Mouse (Mus musculus): ENCODE results near the gene Lrrc41. TPM values are rescaled to one million over a fixed set of nuclear protein-coding genes. Genes with fewer than 3 reads are reported as not detected.

The Lrrc41 gene
- polyA plus RNA-seq, 1 experiment from 2014 or later = 26.1 TPM

DNA sequence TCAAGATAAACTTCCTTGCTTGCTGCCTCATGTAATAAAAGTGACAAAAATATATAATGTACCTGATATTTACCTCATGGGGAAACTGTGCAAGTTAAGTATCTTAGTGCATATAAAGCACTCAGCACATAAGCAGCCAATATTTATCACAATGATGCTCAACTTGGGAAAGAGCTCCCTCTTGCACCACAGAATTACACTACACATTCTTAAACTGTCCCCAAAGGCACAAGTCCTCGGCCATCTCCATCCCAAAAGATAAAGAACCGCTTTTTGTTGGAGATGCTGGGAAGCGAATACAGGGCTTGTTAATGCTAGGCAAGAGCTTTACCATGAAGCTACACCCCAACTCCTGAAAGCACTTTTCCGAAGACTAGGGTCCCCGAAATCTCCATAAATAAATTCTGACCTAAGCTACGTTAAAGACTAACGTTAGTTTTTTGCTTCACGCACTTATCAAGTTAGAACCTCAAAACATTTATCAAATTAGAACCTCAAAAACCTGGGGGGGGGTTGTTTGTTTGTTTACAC lies 859 bp upstream of the Lrrc41 start:
- WGBS (ENCODE audit: insufficient replicate concordance) = under 1% methylated on average over 8 of the region's 8 CpGs
- Histone ChIP-seq H3K27me3 (ENCODE audit: control insufficient read depth, insufficient read depth, low read depth, low read length) (no peaks in the 10 kb centered on the region), H3K36me3 (ENCODE audit: control insufficient read depth, insufficient read depth) (peaks cover 14% of the 10 kb centered on the region), H3K4me1 (ENCODE audit: control insufficient read depth, low read depth, low read length) (peaks cover 21% of the 10 kb centered on the region), H3K27ac (ENCODE audit: low read length) (peak overlapping the region; percentile 90), H3K9ac (ENCODE audit: low read depth, low read length) (peak overlapping the region; percentile 87), H3K9me3 (replicated peaks; ENCODE audit: control insufficient read depth, low read length) (no peaks in the 10 kb centered on the region), H3K4me2 (ENCODE audit: low read depth, low read length) (peak overlapping the region; percentile 83), H3K4me3 (ENCODE audit: low read depth, low read length) (peak overlapping the region; percentile 96)
- ATAC-seq (ENCODE audit: low read depth) = no peak

DNA sequence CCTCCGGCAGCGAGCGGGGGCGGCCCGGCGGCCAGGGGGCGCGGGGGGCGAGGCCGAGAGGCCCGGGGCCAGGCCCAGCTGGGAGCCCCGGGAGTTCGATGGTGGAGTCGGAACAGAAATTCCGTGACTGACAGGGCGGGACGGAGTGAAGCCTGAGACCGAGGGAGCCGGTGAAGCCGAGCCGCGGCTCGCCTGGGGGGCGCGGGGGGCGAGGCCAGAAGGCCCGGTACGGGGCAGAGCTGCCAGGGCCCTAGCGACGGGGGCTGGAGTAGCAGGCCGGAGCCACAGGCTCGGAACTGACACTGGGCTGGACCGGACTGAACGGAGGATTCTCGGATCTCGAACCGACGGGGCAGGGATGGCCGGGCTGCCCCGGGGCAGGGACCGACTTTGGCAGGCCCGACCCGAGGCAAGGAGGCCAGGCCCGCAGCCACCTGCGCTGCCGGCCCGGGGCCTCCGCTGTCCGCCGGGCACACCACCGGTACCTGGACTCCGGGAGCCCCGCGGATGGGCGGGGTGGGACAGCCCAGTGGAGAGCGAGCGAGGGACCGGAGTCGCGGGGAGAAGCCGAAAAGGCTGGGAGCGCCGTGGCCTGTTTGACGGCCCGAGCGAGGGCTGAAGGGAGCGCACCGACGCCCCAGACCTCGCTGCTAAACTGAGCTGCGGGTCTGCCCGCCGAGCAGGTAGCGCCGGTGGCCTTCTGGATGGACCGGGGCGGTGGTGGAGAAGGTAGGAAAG lies 731 bp downstream of the Lrrc41 start:
- H3K27ac ChIP-seq (ENCODE audit: low read length) = peak overlapping the region; percentile 94

DNA sequence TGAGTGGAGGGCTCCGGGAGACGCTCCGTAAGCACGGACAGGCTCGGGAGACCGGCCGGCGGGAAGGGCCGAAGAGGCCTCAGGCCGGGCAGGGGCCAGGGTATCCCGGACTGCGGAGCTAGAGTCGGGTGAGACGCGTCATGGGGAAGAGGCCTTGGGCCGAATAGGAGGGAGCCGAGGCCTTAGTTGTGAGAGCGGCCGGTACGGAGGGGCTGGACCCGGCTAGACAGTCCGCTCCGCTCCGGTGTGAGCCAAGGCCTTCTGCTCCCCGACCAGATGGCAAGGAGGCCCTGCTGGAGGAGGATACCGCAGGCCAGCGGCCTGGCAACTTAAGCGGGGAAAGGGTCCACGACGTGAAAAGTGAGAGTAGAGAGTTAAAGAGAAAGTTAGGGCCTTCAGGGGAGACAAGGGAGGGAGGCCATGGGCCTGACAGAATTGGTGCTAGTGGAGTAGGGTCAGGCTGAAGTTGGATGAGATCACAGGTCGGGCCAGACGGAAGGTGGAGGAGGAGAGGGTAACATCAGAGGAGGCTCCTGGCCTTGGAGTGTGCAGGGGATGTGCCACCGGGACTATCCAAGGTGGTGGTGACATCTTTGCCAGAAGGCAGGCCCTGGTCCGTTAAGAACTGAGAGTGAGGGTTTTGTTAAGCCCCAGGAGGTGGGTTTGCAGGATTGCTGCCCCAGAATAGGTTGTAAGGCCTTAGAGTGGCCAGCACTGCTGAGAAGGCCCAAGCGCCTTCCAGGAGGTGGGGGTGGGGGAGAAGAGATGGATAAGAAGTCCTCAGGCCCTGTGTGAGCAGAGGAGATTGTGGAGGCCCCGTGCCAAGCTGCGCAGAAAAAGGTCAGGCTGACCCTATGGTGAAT lies 1.5 kb downstream of the Lrrc41 start:
- ATAC-seq (ENCODE audit: low read depth) = peak; percentile 7
- peak overlapping the region; percentile 96 for H3K4me3 ChIP-seq (ENCODE audit: low read depth, low read length)
- 1% methylated on average over 37 of the region's 37 CpGs for WGBS (ENCODE audit: insufficient replicate concordance)
- peak overlapping the region; percentile 94 for H3K27ac ChIP-seq (ENCODE audit: low read length)
- H3K9ac ChIP-seq (ENCODE audit: low read depth, low read length) = peak overlapping the region; percentile 97
- H3K4me2 ChIP-seq (ENCODE audit: low read depth, low read length) = peak overlapping the region; percentile 83
- peaks cover 21% of the 10 kb centered on the region for H3K4me1 ChIP-seq (ENCODE audit: control insufficient read depth, low read depth, low read length)
- peaks cover 10% of the 10 kb centered on the region for H3K36me3 ChIP-seq (ENCODE audit: control insufficient read depth, insufficient read depth)
- no peaks in the 10 kb centered on the region for H3K9me3 ChIP-seq (replicated peaks; ENCODE audit: control insufficient read depth, low read length)
- H3K27me3 ChIP-seq (ENCODE audit: control insufficient read depth, insufficient read depth, low read depth, low read length) = no peaks in the 10 kb centered on the region

More for the DNA sequence above, 731 bp downstream of the Lrrc41 start:
- peaks cover 21% of the 10 kb centered on the region for H3K4me1 ChIP-seq (ENCODE audit: control insufficient read depth, low read depth, low read length)
- peak overlapping the region; percentile 83 for H3K4me2 ChIP-seq (ENCODE audit: low read depth, low read length)
- H3K4me3 ChIP-seq (ENCODE audit: low read depth, low read length) = peak overlapping the region; percentile 96
- no peaks in the 10 kb centered on the region for H3K27me3 ChIP-seq (ENCODE audit: control insufficient read depth, insufficient read depth, low read depth, low read length)
- WGBS (ENCODE audit: insufficient replicate concordance) = under 1% methylated on average over 75 of the region's 77 CpGs
- peak overlapping the region; percentile 97 for H3K9ac ChIP-seq (ENCODE audit: low read depth, low read length)
- H3K9me3 ChIP-seq (replicated peaks; ENCODE audit: control insufficient read depth, low read length) = no peaks in the 10 kb centered on the region
- peaks cover 6% of the 10 kb centered on the region for H3K36me3 ChIP-seq (ENCODE audit: control insufficient read depth, insufficient read depth)
- peak; percentile 32 for ATAC-seq (ENCODE audit: low read depth)

DNA sequence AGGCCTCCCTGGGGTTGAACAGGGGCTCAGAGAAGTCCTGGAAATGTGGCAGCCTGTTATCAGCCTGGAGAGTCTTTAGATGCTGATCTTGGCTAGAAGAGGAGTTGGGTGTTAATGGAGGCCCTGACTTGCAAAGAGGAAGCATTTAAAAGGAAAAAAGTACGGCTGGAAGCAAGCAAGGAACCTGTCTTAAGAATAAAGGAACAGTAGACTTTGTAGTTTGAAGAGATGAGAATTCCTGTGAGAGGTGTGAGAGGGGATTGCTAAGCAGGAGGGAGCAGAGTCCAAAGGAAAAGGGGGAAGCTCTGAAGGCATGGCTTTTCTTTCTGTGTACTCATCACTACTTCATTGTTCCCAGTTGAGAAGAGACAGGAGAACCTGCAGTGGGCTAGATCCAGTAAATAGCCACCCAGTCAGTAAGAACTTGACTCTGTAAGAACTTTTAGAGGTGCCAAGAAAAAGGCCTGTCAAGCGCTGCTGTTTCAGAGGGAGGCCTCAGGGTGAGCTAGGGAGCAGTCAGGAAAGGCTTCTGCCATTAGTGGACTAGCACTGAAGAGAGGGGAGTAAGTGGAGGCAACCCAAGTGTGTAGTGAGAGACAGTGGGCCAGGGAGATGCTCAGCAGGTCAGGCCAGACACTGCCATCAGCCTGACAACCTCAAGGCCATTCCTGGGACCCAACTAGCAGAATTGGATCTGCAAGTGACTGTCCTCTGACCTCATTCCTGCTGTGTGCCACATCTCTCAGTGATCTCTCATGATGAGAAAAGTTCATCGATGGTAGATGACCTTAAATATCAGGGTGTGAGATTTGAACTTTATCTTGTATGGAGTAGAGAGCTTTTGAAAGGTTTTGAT lies 2.4 kb downstream of the Lrrc41 start:
- 42% methylated on average over 3 of the region's 3 CpGs for WGBS (ENCODE audit: insufficient replicate concordance)
- Histone ChIP-seq H3K9me3 (replicated peaks; ENCODE audit: control insufficient read depth, low read length) (no peaks in the 10 kb centered on the region), H3K27ac (ENCODE audit: low read length) (peak overlapping the region; percentile 94; the same call in 1 of the 2 replicates), H3K9ac (ENCODE audit: low read depth, low read length) (peak overlapping the region; percentile 97), H3K36me3 (ENCODE audit: control insufficient read depth, insufficient read depth) (peaks cover 10% of the 10 kb centered on the region), H3K4me3 (ENCODE audit: low read depth, low read length) (peak overlapping the region; percentile 96), H3K27me3 (ENCODE audit: control insufficient read depth, insufficient read depth, low read depth, low read length) (no peaks in the 10 kb centered on the region), H3K4me2 (ENCODE audit: low read depth, low read length) (peak overlapping the region; percentile 83), H3K4me1 (ENCODE audit: control insufficient read depth, low read depth, low read length) (peaks cover 21% of the 10 kb centered on the region)
- ATAC-seq (ENCODE audit: low read depth) = no peak

- H3K9ac ChIP-seq (ENCODE audit: low read depth, low read length) = no peak overlapping the region
- H3K27ac ChIP-seq (ENCODE audit: low read length) = no peak overlapping the region
- no peak for ATAC-seq (ENCODE audit: low read depth)
- WGBS (ENCODE audit: insufficient replicate concordance) = 88% methylated on average over 23 of the region's 23 CpGs
- peaks cover 12% of the 10 kb centered on the region for H3K36me3 ChIP-seq (ENCODE audit: control insufficient read depth, insufficient read depth)
- H3K4me1 ChIP-seq (ENCODE audit: control insufficient read depth, low read depth, low read length) = no peaks in the 10 kb centered on the region
- no peaks in the 10 kb centered on the region for H3K27me3 ChIP-seq (ENCODE audit: control insufficient read depth, insufficient read depth, low read depth, low read length)
- no peak overlapping the region for H3K4me3 ChIP-seq (ENCODE audit: low read depth, low read length)
- H3K4me2 ChIP-seq (ENCODE audit: low read depth, low read length) = no peak overlapping the region
- H3K9me3 ChIP-seq (replicated peaks; ENCODE audit: control insufficient read depth, low read length) = no peaks in the 10 kb centered on the region
These were observed 13.6 kb downstream of the Lrrc41 start for GRCm38 (mm10) chr4:116088510-116089249.

- H3K36me3 ChIP-seq (ENCODE audit: control insufficient read depth, insufficient read depth) = peaks cover 58% of the 10 kb centered on the region
- no peak for ATAC-seq (ENCODE audit: low read depth)
- no peak overlapping the region for H3K4me2 ChIP-seq (ENCODE audit: low read depth, low read length)
- H3K9me3 ChIP-seq (replicated peaks; ENCODE audit: control insufficient read depth, low read length) = no peaks in the 10 kb centered on the region
- no peak overlapping the region for H3K4me3 ChIP-seq (ENCODE audit: low read depth, low read length)
- H3K9ac ChIP-seq (ENCODE audit: low read depth, low read length) = no peak overlapping the region
- peaks cover 10% of the 10 kb centered on the region for H3K4me1 ChIP-seq (ENCODE audit: control insufficient read depth, low read depth, low read length)
- H3K27me3 ChIP-seq (ENCODE audit: control insufficient read depth, insufficient read depth, low read depth, low read length) = no peaks in the 10 kb centered on the region
- H3K27ac ChIP-seq (ENCODE audit: low read length) = no peak overlapping the region
- WGBS (ENCODE audit: insufficient replicate concordance) = 85% methylated on average over 10 of the region's 10 CpGs
These were observed 21.2 kb downstream of the Lrrc41 start for GRCm38 (mm10) chr4:116096291-116096690.

GRCm38 (mm10) chr4:116097211-116097610 lies 22.1 kb downstream of the Lrrc41 start:
- no peaks in the 10 kb centered on the region for H3K9me3 ChIP-seq (replicated peaks; ENCODE audit: control insufficient read depth, low read length)
- 0 out of 2 replicates have a peak overlapping the region, but pooled peaks have one; percentile 23 for H3K27ac ChIP-seq (ENCODE audit: low read length)
- H3K27me3 ChIP-seq (ENCODE audit: control insufficient read depth, insufficient read depth, low read depth, low read length) = no peaks in the 10 kb centered on the region
- peaks cover 15% of the 10 kb centered on the region for H3K4me1 ChIP-seq (ENCODE audit: control insufficient read depth, low read depth, low read length)
- ATAC-seq (ENCODE audit: low read depth) = peak; percentile 74
- H3K36me3 ChIP-seq (ENCODE audit: control insufficient read depth, insufficient read depth) = peaks cover 62% of the 10 kb centered on the region
- H3K9ac ChIP-seq (ENCODE audit: low read depth, low read length) = no peak overlapping the region
- no peak overlapping the region for H3K4me2 ChIP-seq (ENCODE audit: low read depth, low read length)
- H3K4me3 ChIP-seq (ENCODE audit: low read depth, low read length) = no peak overlapping the region
- WGBS (ENCODE audit: insufficient replicate concordance) = 71% methylated on average over 8 of the region's 8 CpGs

DNA sequence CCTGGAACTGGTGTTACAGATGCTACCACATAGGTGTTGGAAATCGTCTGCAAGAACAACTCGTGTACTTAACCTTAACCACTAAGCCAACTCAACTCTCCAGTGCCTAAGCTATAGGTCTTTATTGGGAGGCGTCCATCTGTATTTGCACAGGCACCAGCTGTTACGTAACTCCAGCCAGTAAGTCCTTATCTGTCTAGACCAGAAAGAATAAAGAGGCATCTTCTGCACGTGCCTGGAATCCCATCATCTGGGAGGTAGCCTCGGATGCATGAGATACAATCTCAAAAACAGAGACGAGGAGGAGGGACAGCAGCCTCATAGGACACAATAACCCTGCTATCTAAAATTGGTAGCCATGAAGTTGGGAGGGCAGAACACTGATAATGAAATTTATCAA lies 25.9 kb downstream of the Lrrc41 start:
- H3K9ac ChIP-seq (ENCODE audit: low read depth, low read length) = no peak overlapping the region

More for the DNA sequence above, 25.9 kb downstream of the Lrrc41 start:
- no peaks in the 10 kb centered on the region for H3K9me3 ChIP-seq (replicated peaks; ENCODE audit: control insufficient read depth, low read length)
- H3K27me3 ChIP-seq (ENCODE audit: control insufficient read depth, insufficient read depth, low read depth, low read length) = no peaks in the 10 kb centered on the region
- peak overlapping the region; percentile 72 for H3K27ac ChIP-seq (ENCODE audit: low read length)
- H3K36me3 ChIP-seq (ENCODE audit: control insufficient read depth, insufficient read depth) = peaks cover 64% of the 10 kb centered on the region
- H3K4me3 ChIP-seq (ENCODE audit: low read depth, low read length) = no peak overlapping the region
- ATAC-seq (ENCODE audit: low read depth) = peak; percentile 85
- H3K4me2 ChIP-seq (ENCODE audit: low read depth, low read length) = no peak overlapping the region
- WGBS (ENCODE audit: insufficient replicate concordance) = 12% methylated on average over 7 of the region's 7 CpGs
- H3K4me1 ChIP-seq (ENCODE audit: control insufficient read depth, low read depth, low read length) = peaks cover 15% of the 10 kb centered on the region
